Mouse (Mus musculus): ENCODE results near the gene AU041133. TPM values are rescaled to one million over a fixed set of nuclear protein-coding genes. Genes with fewer than 3 reads are reported as not detected.

Gene AU041133
- 0.02 TPM in 1 of 2 replicates, not detected in the other for polyA plus RNA-seq (2012; rRNA removed)

DNA sequence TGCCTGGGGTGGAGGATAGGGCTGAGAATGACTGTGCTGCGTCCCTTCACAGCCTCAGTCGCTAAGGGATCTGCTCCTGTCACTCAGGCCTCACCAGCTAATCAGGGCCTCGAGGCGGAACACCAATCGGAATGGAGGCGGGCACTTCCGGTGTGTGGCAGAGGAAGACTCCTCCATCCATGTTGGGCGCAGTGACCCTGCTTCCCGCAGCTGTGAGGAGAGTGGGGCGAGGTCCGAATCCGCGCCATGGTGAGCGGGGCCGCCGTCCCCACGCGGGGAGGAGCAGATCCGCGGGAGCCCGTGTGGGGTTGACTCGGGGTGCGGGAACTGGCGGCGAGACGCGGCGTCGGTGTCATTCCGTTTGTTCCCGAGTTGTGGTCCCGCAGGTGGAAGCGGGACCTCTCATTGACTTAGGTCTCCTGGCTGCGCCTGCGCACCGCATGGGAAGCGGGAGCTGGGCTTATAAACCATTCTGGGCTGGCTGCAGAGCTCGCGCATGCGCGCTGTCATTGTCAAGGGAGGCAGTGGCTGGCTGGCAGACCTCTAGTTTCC, at the start of gene AU041133:
AU041133 (plus strand) TSS at position 164 of the 552 bp plus-strand sequence.

DNA sequence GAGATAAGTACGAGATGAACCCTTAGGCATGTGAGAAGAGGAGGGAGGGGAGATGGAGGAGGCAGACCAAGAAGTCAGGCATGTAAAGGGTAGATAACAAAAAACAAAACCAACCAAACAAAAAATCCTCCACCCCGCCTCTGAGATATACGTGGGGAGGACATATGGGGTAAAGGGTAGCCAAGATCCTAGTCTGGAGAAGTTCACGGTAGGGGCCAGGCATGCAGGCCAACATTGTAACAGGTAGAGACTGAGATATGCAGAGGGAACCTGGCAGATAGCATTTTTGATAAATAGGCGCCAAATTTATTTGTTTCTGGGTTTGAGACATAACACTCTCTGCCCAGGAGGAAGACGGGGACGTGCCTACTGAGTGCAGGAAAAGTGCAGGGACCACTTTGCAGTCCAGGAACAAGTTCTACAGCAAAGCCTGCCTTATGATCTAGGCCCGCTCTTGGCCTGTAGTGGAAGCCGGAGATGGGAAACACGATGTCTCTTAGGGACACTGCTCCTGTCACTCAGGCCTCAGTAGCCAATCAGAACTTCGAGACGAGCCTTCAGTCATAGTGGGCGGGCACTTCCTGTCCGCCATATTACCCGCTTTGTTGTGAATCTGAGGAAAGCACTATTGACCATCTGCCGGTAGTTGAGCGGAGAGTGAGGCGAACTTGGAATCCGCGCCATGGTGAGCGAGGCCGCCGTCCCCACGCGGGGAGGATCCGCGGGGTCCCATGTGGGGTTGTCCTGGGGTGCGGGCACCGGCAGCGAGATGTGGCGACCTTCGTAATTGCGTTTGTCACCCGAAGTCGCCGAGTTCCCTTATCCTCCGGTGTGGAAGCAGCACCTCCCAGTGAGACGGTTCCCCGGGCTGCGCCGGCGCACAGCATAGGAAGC, 44.8 kb upstream of the AU041133 start, which contains the start of gene BC024063:
BC024063 (plus strand) TSS at position 626 of the 894 bp plus-strand sequence.

Other genes with a start within 250 kb of the AU041133 start
- gene Zfp781, start 197.5 kb upstream of the AU041133 start, polyA plus RNA-seq (2012; rRNA removed) = not detected in 2 replicates
- gene Zfp873, start 79.9 kb upstream of the AU041133 start, polyA plus RNA-seq (2012; rRNA removed) = 0.03 and 0.05 TPM in 2 replicates
- gene BC024063, start 44.7 kb upstream of the AU041133 start, polyA plus RNA-seq (2012; rRNA removed) = not detected in 2 replicates
- 0.03 TPM in 1 of 2 replicates, not detected in the other for gene Zfp938, start 113.3 kb downstream of the AU041133 start, polyA plus RNA-seq (2012; rRNA removed)
- not detected in 2 replicates for gene 4932415D10Rik, start 188.6 kb downstream of the AU041133 start, polyA plus RNA-seq (2012; rRNA removed)
- not detected in 2 replicates for gene Gm4924, start 226.2 kb downstream of the AU041133 start, polyA plus RNA-seq (2012; rRNA removed)

Measured in stomach, adult 2 months (tissue).